Mouse (Mus musculus) telencephalon, adult 2 months (tissue): Measurements from ENCODE around the gene Tmppe.

Source experiments
- DNase-seq: peaks from one replicate; pipeline ENCODE4 v3.0.0-alpha.2; 2011; ENCODE audit warnings: low read depth, low spot score

Gene Tmppe

DNA sequence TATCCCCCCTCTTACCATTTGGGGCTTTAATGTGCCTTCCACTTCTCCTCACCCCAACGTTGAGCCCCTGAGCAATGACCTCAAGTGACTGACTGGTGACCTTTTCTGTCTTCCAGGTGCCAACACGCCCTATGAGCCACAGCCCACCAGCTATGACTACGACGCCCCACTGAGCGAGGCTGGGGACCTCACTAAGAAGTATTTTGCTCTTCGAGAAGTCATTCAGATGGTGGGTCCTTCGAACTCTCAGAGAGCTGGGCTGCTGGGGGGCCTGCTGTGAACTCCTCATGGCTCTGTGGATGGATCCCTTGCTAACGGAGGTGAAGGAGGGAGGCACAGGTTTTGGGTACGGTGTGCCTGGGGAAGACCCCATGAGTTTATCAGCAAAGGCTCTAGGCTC lies 42.0 kb downstream of the Tmppe start:
- no peak for DNase-seq

GRCm38 (mm10) chr9:114443351-114443750 lies 42.4 kb downstream of the Tmppe start:
- DNase-seq: no peak

GRCm38 (mm10) chr9:114446887-114447286 lies 46.0 kb downstream of the Tmppe start:
- no peak for DNase-seq

DNA sequence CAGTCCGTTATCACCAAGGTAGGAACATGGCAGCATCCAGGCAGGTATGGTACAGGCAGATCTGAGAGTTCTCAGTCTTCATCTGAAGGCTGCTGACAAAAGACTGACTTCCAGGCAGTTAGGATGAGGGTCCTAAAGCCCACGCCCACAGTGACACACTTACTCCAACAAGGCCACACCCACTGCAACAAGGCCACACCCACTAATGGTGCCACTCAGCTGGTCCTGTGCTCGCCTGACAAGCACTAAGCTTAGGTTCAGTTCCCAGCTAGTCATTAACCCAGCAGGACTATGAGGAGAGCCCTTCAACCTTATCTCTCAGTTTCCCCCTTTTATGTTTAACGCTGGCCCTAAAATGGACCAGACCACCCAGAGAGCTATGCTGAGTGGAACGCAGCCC lies 47.8 kb downstream of the Tmppe start:
- DNase-seq: no peak

DNA sequence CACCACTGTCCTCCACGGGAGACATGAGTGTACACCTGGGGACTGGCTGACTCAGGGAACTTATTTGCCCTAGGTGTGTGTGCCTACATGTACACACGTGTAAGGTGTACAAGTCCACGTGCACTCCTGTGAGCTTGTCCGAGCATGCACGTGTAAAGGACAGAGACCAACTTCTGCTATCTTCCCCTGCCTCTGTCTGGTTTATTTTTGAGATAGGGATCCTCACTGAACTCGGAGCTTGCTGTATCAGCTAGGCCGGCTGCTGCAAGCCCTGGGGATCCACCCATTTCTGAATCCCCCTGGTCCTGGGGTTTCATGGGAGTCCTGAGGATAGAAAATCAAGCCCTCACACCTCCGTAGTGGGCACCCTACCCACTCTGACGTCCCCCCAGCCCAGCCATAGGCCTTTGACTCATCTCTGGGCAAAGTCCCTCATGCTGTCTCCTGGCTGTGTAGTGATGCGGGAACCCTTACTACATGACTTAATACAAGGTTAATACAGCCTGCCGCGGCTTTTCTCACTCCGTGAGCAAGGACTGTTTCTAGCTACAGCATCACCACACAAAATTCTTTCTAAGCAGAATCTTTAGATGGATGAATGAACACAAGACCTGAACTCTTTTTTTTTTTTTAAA lies 48.3 kb downstream of the Tmppe start:
- DNase-seq: no peak

DNA sequence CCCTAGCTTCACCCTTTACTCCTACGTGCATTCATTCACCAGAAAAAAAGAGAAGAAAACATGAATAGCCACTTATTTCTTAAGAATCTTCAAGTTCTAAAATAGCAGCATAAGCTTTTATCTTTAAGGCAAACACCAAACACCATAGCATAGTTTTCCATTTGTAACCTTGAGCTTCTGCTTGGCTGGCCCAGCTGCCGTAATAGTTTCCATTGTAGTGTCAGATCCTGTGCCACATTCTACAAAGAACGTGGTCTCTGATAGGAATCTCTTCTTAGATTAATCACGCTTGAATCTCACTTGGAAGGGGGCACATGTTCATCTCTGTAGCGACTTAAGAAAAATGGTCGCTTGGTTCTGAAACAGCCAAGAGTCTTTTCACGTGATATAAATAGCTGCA lies 50.7 kb downstream of the Tmppe start:
- DNase-seq: no peak

DNA sequence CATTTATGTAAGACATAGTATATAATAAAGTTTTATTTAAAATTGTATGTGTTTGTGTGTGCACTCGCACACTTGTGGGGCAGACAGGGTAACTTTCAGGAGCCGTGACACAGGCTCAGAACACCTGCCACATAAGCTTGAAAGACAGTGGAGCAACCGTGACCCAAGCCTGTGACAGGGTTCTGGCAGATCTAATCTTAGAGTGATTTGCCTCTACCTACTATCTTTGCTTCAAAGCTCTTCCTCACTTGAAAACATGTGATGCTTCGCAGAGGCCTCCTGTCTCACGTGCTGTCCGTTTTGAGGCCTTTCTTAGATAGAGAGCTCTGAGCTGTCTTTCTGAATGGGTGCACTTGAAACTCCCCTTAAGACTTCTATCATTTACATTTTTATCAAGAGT lies 51.5 kb downstream of the Tmppe start:
- DNase-seq: no peak

GRCm38 (mm10) chr9:114455420-114455819 lies 54.5 kb downstream of the Tmppe start:
- DNase-seq: no peak
